Mouse (Mus musculus) embryonic facial prominence, embryonic 15.5 days (tissue): ENCODE results near the gene E130114P18Rik. TPM values are rescaled to one million over a fixed set of nuclear protein-coding genes. Genes with fewer than 3 reads are reported as not detected.

Experiments
- ATAC-seq: fragments of 200-750 bp; cut with Nextera tagmentation; 2 replicates; pipeline ENCODE4 v1.8.0; 2017; ENCODE audit warnings: low read depth, moderate TSS enrichment; ENCODE audit not compliant: insufficient number of reproducible peaks, low FRiP score, low TSS enrichment
- H3K27ac ChIP-seq: fragments of 300-500 bp; sonication (generic); replicated peaks from 2 replicates; pipeline ENCODE4 v1.5.1; 2015; ENCODE audit warnings: mild to moderate bottlenecking, inconsistent platforms
- H3K27me3 ChIP-seq: fragments of 300-500 bp; sonication (generic); 2 replicates; pipeline ENCODE4 v1.6.1; 2015; ENCODE audit warnings: inconsistent platforms
- H3K36me3 ChIP-seq: fragments of 300-500 bp; sonication (generic); 2 replicates; pipeline ENCODE4 v1.6.1; 2015; ENCODE audit warnings: mild to moderate bottlenecking, inconsistent platforms
- H3K4me1 ChIP-seq: fragments of 300-500 bp; sonication (generic); 2 replicates; pipeline ENCODE4 v1.6.1; 2015; ENCODE audit warnings: inconsistent platforms
- H3K4me2 ChIP-seq: fragments of 300-500 bp; sonication (generic); replicated peaks from 2 replicates; pipeline ENCODE4 v1.6.1; 2015; ENCODE audit warnings: mild to moderate bottlenecking, inconsistent platforms
- H3K4me3 ChIP-seq: fragments of 300-500 bp; sonication (generic); replicated peaks from 2 replicates; pipeline ENCODE4 v1.5.1; 2015; ENCODE audit warnings: mild to moderate bottlenecking, inconsistent platforms
- H3K9ac ChIP-seq: fragments of 300-500 bp; sonication (generic); 2 replicates; pipeline ENCODE4 v1.6.1; 2015; ENCODE audit warnings: inconsistent platforms
- H3K9me3 ChIP-seq: fragments of 300-500 bp; sonication (generic); replicated peaks from 2 replicates; pipeline ENCODE4 v1.6.1; 2016; ENCODE audit warnings: inconsistent platforms
- WGBS: fragments of 180-500 bp; shearing (Covaris S2); methylation state at CpG from one replicate; pipeline ENCODE4 v1.1.7; 2015; 5-methylcytosine and 5-hydroxymethylcytosine counted together
- polyA plus RNA-seq: library from polyadenylated mRNA; unstranded; fragments of >200 nt; fragmentation: Nextera tagmentation; extraction: Ambion mirVana; gene quantifications from 2 replicates; pipeline ENCODE4 v1.2.1, GENCODE M21; 2015

E130114P18Rik gene
- polyA plus RNA-seq, 1 experiment from 2014 or later: 4.2 TPM

- no peaks in the 10 kb centered on the region for H3K9me3 ChIP-seq
- H3K4me3 ChIP-seq: no peak overlapping the region
- H3K36me3 ChIP-seq: no peaks in the 10 kb centered on the region
- no peaks in the 10 kb centered on the region for H3K27me3 ChIP-seq
- no peak overlapping the region for H3K4me2 ChIP-seq
- WGBS: 76% methylated on average over 6 of the region's 6 CpGs
- H3K4me1 ChIP-seq: peaks cover 9% of the 10 kb centered on the region
- H3K9ac ChIP-seq: no peak overlapping the region
- no peak for ATAC-seq
- H3K27ac ChIP-seq: no peak overlapping the region
Measured at GRCm38 (mm10) chr4:97663922-97664321, 114.0 kb downstream of the E130114P18Rik start.

GRCm38 (mm10) chr4:97662841-97663240, 115.0 kb downstream of the E130114P18Rik start:
- Histone ChIP-seq H3K27ac (no peak overlapping the region), H3K27me3 (no peaks in the 10 kb centered on the region), H3K4me3 (no peak overlapping the region), H3K9ac (no peak overlapping the region), H3K36me3 (no peaks in the 10 kb centered on the region), H3K9me3 (no peaks in the 10 kb centered on the region), H3K4me2 (no peak overlapping the region), H3K4me1 (peaks cover 9% of the 10 kb centered on the region)
- 66% methylated on average over 11 of the region's 11 CpGs for WGBS
- no peak for ATAC-seq

GRCm38 (mm10) chr4:97661611-97662273, 116.1 kb downstream of the E130114P18Rik start:
- Histone ChIP-seq H3K4me1 (peaks cover 9% of the 10 kb centered on the region), H3K4me3 (no peak overlapping the region), H3K9ac (no peak overlapping the region), H3K9me3 (no peaks in the 10 kb centered on the region), H3K4me2 (no peak overlapping the region), H3K27me3 (no peaks in the 10 kb centered on the region), H3K27ac (no peak overlapping the region), H3K36me3 (no peaks in the 10 kb centered on the region)
- ATAC-seq: no peak
- WGBS: 81% methylated on average over 10 of the region's 10 CpGs

GRCm38 (mm10) chr4:97657586-97657985, 120.3 kb downstream of the E130114P18Rik start:
- ATAC-seq: no peak
- H3K9ac ChIP-seq: no peak overlapping the region
- H3K4me3 ChIP-seq: no peak overlapping the region
- no peaks in the 10 kb centered on the region for H3K27me3 ChIP-seq
- H3K27ac ChIP-seq: no peak overlapping the region
- no peaks in the 10 kb centered on the region for H3K4me1 ChIP-seq
- 28% methylated on average over 3 of the region's 3 CpGs for WGBS
- no peak overlapping the region for H3K4me2 ChIP-seq
- no peaks in the 10 kb centered on the region for H3K9me3 ChIP-seq
- H3K36me3 ChIP-seq: no peaks in the 10 kb centered on the region

GRCm38 (mm10) chr4:97649626-97650015, 128.3 kb downstream of the E130114P18Rik start:
- WGBS: 47% methylated on average over 5 of the region's 5 CpGs
- Histone ChIP-seq H3K4me1 (peaks cover 23% of the 10 kb centered on the region), H3K9ac (no peak overlapping the region), H3K4me3 (no peak overlapping the region), H3K27ac (peak overlapping the region; percentile 79), H3K9me3 (no peaks in the 10 kb centered on the region), H3K36me3 (no peaks in the 10 kb centered on the region), H3K4me2 (0 out of 2 replicates have a peak overlapping the region, but pooled peaks have one; percentile 15), H3K27me3 (no peaks in the 10 kb centered on the region)
- no peak for ATAC-seq

GRCm38 (mm10) chr4:97648825-97649625, 128.9 kb downstream of the E130114P18Rik start:
- WGBS: 11% methylated on average over 11 of the region's 11 CpGs
- no peaks in the 10 kb centered on the region for H3K36me3 ChIP-seq
- H3K4me2 ChIP-seq: peak overlapping the region; percentile 15; the same call in 1 of the 2 replicates
- peak overlapping the region; percentile 79 for H3K27ac ChIP-seq
- no peak overlapping the region for H3K4me3 ChIP-seq
- no peaks in the 10 kb centered on the region for H3K27me3 ChIP-seq
- peak; percentile 75 for ATAC-seq
- no peaks in the 10 kb centered on the region for H3K9me3 ChIP-seq
- peaks cover 23% of the 10 kb centered on the region for H3K4me1 ChIP-seq
- H3K9ac ChIP-seq: no peak overlapping the region

- 35% methylated on average over 2 of the region's 2 CpGs for WGBS
- ATAC-seq: 0 out of 2 replicates have a peak, but pooled peaks have one; percentile 16
- Histone ChIP-seq H3K9ac (no peak overlapping the region), H3K4me2 (no peak overlapping the region), H3K4me1 (peaks cover 23% of the 10 kb centered on the region), H3K4me3 (no peak overlapping the region), H3K27ac (peak overlapping the region; percentile 67), H3K36me3 (no peaks in the 10 kb centered on the region), H3K27me3 (no peaks in the 10 kb centered on the region), H3K9me3 (no peaks in the 10 kb centered on the region)
Measured at GRCm38 (mm10) chr4:97648436-97648707, 129.5 kb downstream of the E130114P18Rik start.

- H3K4me2 ChIP-seq: no peak overlapping the region
- 31% methylated on average over 15 of the region's 15 CpGs for WGBS
- no peaks in the 10 kb centered on the region for H3K36me3 ChIP-seq
- H3K4me1 ChIP-seq: peaks cover 23% of the 10 kb centered on the region
- H3K27me3 ChIP-seq: no peaks in the 10 kb centered on the region
- peak overlapping the region; percentile 67 for H3K27ac ChIP-seq
- no peak overlapping the region for H3K9ac ChIP-seq
- H3K4me3 ChIP-seq: no peak overlapping the region
- no peaks in the 10 kb centered on the region for H3K9me3 ChIP-seq
- ATAC-seq: peak; percentile 60
Measured at GRCm38 (mm10) chr4:97647700-97648435, 130.0 kb downstream of the E130114P18Rik start.

- ATAC-seq: no peak
- no peak overlapping the region for H3K4me2 ChIP-seq
- H3K27ac ChIP-seq: peak overlapping the region; percentile 67; the same call in 1 of the 2 replicates
- peaks cover 23% of the 10 kb centered on the region for H3K4me1 ChIP-seq
- WGBS: 83% methylated on average over 4 of the region's 4 CpGs
- no peak overlapping the region for H3K9ac ChIP-seq
- no peak overlapping the region for H3K4me3 ChIP-seq
- no peaks in the 10 kb centered on the region for H3K27me3 ChIP-seq
- H3K36me3 ChIP-seq: no peaks in the 10 kb centered on the region
- H3K9me3 ChIP-seq: no peaks in the 10 kb centered on the region
Measured at GRCm38 (mm10) chr4:97647236-97647635, 130.6 kb downstream of the E130114P18Rik start.

GRCm38 (mm10) chr4:97640385-97640784, 137.5 kb downstream of the E130114P18Rik start:
- Histone ChIP-seq H3K27me3 (no peaks in the 10 kb centered on the region), H3K4me3 (no peak overlapping the region), H3K27ac (no peak overlapping the region), H3K4me2 (no peak overlapping the region), H3K9me3 (no peaks in the 10 kb centered on the region), H3K4me1 (peaks cover 8% of the 10 kb centered on the region; the same call in 1 of the 2 replicates), H3K9ac (no peak overlapping the region), H3K36me3 (no peaks in the 10 kb centered on the region)
- no peak for ATAC-seq
- 92% methylated on average over 3 of the region's 3 CpGs for WGBS

- no peak for ATAC-seq
- WGBS: 81% methylated on average over 1 of the region's 1 CpGs
Measured at GRCm38 (mm10) chr4:97636569-97636968, 141.3 kb downstream of the E130114P18Rik start.

More at GRCm38 (mm10) chr4:97636569-97636968, 141.3 kb downstream of the E130114P18Rik start:
- Histone ChIP-seq H3K4me3 (no peak overlapping the region), H3K27ac (no peak overlapping the region), H3K9me3 (no peaks in the 10 kb centered on the region), H3K27me3 (no peaks in the 10 kb centered on the region), H3K4me1 (peaks cover 13% of the 10 kb centered on the region; the same call in 1 of the 2 replicates), H3K9ac (no peak overlapping the region), H3K36me3 (no peaks in the 10 kb centered on the region), H3K4me2 (no peak overlapping the region)
